Mouse (Mus musculus): ENCODE data around the gene Rbfox3.

Gene Rbfox3

GRCm38 (mm10) chr11:118905656-118906055, 5.7 kb downstream of the Rbfox3 start:
- peak; percentile 60 for DNase-seq

GRCm38 (mm10) chr11:118904253-118904652, 7.1 kb downstream of the Rbfox3 start:
- peak; percentile 51 for DNase-seq

- peak; percentile 71 for DNase-seq
Measured at GRCm38 (mm10) chr11:118899771-118900545, 11.4 kb downstream of the Rbfox3 start.

GRCm38 (mm10) chr11:118898643-118899042, 12.8 kb downstream of the Rbfox3 start:
- peak; percentile 55 for DNase-seq

GRCm38 (mm10) chr11:118898156-118898555, 13.2 kb downstream of the Rbfox3 start:
- DNase-seq: peak; percentile 44

GRCm38 (mm10) chr11:118897114-118897841, 14.1 kb downstream of the Rbfox3 start:
- DNase-seq: peak; percentile 69

DNA sequence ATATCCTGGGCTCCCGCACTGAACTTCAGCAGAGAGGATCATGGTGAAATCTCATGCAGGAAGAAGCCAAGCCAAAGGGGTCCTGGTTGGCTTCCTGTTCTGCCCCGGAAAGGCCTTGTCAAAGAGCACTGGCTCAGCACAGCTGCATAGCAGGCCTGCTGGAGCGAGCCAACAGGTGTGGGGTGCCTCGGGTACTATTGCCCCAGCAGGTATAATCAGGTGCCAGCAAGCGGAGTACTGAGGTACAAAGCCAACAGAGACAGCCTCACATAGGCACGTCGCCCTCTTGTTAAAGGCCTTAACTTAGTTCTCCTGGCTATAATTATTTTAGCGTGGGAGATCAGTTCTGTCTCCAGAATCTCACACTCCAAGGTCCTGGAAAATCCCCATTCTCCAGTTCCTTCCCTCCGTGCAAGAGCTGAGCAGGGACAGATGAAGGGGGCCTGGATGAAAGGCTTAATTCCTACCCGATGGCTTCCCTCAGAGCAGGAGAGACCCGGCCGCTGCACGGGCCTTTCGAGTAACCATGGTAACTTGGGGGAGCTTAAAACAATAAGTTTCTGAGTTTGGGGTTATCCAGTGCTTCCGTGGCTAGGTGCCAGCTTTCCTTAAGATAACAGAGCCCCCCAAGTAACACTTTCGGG, 15.2 kb downstream of the Rbfox3 start:
- peak; percentile 51 for DNase-seq

DNA sequence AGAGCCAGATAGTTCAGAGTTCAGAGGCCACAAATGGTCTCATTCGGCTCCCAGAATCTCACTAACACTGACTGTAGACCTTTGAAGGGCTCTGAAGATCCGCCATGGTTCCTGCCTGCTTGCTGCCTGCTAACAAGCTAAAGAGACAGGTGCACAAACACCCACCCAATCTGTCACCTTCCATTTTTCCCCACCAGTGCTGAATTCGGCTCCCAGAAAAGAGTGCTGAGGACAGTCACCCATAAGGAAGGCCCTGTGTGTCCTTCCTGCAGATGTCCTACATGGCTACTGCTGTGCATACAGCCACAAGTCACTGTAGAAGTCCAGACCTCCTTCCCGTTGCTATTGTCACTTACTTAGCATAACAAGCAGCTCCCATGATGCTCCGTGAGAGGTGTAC, 16.6 kb downstream of the Rbfox3 start:
- DNase-seq: no peak

DNA sequence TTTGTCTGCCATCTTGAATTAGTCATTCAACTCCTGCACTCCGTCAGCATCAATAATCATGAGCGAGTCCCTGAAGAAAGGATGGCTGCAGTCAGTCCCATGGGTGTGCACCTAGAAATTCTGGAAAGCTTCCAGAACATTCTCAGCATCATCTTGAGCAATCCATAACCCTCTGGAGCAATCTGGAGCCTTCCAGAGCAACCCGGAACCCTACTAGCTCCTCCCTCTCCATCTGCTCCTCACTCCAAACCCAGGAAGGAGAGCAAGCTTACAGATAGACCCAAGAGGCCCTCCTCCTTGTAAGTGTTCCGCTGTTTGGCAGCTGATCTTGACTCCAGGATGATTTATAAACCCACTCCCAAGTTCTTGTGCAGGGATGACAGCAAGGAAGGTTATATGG, 17.2 kb downstream of the Rbfox3 start:
- DNase-seq: peak; percentile 70

- DNase-seq: peak; percentile 39
Measured at GRCm38 (mm10) chr11:118892876-118893275, 18.5 kb downstream of the Rbfox3 start.

GRCm38 (mm10) chr11:118891516-118891915, 19.9 kb downstream of the Rbfox3 start:
- DNase-seq: peak; percentile 99

DNA sequence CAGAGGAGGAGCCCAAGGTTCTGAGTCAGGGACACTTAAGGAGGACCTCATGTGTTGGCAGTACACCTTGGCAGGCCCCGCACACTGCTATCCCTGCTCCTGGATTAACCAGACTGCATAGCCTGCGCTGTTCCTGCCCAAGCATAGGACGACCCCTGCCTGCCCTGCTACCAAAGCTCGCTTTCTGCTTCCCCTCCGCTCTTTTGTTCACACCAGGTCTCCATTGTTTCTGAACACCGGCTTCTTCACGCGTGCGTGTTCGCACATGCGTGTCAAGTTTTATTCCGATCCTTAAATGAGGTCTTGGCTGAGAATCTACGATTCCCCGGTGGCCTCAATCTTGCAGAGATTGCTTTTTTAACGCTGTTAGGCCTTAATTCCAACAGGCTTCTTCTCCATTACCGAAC, 20.4 kb downstream of the Rbfox3 start:
- no peak for DNase-seq

DNA sequence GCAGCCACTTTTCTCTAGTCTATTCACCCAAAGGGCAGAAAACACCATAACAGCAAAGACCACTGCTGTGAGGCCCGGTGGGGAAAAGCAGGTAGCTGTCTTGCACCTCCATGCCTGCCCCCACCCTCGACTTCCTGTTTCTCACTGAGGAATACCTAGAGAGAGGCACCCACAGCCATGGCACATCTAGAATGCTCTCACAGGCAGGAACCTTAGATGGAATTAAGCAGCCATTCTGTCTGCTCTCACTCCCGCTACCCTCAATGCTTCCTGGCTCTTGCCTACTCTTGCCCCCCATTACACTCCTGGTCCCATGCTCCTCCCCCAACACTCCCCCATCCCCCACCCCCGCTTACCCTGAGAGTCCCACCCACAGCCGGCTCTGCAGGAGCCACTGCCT, 20.9 kb downstream of the Rbfox3 start:
- no peak for DNase-seq

DNA sequence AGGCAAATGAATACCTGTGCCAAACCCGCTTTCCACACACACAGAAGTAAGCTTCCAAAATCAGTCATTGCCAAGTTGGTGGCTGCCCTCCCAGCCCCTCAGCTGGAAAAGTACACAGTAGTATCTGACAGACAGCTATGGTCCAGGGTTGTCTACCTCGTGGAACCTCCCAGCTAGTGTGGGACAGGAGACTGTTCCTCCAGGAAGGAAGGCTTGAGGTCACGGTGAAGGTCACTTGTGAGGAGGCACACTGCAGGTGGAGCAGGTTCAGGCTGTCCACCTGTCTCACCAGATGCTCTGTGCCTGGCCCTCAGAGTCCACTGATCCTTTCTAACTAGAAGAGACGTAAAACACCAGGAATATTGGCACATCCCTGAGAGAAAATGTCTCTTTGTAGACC, 21.9 kb downstream of the Rbfox3 start:
- DNase-seq: peak; percentile 68

DNA sequence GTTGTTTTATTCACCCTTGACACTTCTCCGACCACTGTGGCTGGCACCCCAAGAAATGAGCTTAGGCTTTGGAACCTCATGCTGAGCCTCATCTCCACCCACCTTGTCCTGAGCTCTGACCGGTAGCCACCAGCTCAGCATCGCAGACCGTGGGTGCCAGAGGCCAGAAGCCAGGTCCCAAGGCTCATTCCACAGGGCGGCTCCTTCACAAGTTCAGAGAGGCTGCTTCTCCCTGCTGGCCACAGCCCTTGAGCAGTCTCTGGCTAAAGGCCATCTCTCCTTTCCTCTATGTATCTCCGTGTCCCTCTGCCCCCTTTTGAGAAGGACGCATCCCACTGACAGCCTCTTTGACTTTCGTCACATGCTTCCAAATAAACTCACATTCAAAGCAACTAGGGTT, 23.0 kb downstream of the Rbfox3 start:
- peak; percentile 62 for DNase-seq

GRCm38 (mm10) chr11:118887206-118887605, 24.2 kb downstream of the Rbfox3 start:
- no peak for DNase-seq

DNA sequence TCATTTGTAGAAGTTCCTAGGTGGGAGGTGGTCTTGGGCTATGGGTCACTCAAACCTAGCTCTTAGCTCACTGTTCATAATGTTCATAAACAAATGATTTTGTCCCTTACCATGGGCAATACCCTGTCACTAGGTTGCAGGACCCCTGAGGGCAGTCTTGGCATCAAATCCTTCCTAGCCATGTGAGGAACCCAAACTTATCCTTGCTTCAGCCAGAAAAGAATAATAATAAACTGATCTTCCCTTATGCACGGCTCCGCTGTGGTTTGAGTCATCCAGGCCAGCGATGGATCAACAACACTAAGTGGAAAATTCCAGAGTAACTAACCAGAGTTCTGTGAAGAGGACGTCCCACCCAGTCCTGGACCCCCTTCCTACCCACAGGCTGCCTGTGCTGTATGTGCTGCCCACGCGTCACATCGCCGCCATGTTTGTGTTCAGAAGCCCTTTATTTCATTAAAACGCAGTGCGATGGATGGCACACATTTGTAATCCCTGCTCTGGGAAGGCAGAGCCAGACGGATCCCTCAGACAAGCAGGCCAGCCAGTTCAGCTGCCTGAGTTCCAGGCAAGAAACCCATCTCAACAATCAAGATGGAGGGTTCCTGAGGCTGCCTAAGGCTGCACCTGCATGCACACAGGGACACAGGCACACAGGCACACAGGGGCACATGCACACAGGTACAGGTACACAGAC, 25.0 kb downstream of the Rbfox3 start:
- no peak for DNase-seq

- no peak for DNase-seq
Measured at GRCm38 (mm10) chr11:118885604-118886003, 25.8 kb downstream of the Rbfox3 start.

DNA sequence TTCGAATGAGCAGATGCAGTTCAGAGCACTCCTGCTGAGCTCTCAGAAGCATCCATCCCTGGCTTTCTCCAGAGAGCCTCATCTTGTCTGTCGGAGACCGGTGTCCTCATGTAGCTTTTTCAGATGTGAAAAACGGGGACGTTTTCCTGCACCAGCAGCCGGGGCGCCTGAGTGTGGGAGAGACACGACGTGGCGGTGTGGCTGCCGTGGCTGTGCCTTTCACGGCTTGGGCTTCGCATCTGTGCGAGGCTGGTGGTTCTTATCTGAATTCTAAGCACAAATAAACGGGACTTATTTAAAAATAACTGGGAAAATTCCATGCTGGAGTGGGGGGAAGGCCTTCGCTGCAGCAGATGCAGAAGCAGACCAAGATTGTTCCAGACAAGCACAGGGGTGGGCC, 26.3 kb downstream of the Rbfox3 start:
- no peak for DNase-seq

- peak; percentile 99 for DNase-seq
Measured at GRCm38 (mm10) chr11:118883143-118883542, 28.3 kb downstream of the Rbfox3 start.

GRCm38 (mm10) chr11:118881786-118882495, 29.5 kb downstream of the Rbfox3 start:
- DNase-seq: no peak

- DNase-seq: peak; percentile 91
Measured at GRCm38 (mm10) chr11:118879466-118880150, 31.8 kb downstream of the Rbfox3 start.

All from cerebellum, adult 11-12 months (tissue).